Mouse (Mus musculus): ENCODE results near the gene Stambpl1. TPM values are rescaled to one million over a fixed set of nuclear protein-coding genes. Genes with fewer than 3 reads are reported as not detected.

Stambpl1 gene
- polyA plus RNA-seq, 1 experiment from 2014 or later, result 11.9 TPM

DNA sequence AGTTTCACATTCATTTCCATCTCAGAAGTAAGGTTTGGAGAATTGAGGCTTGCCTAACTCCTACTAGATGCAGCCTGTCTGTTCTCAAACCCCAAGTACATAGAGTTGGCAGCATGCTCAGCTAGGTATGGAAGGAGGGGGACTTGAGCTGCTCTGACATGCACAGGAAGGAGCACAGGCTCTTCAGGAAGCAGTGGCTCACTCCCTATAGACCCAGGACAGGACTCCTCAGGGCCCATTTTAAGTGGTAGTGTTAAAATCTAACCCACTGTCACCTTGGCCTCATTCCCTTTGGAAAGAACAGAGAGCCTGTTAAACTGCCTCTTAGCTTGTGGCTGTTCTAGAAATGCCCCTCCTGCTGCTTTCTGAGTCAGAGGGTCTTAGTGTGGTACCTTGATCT, 50.9 kb downstream of the Stambpl1 start:
- H3K27ac ChIP-seq (ENCODE audit: low read length), result no peak overlapping the region
- H3K9me3 ChIP-seq (ENCODE audit: control insufficient read depth, low read length), result no peaks in the 10 kb centered on the region
- no peaks in the 10 kb centered on the region for H3K27me3 ChIP-seq (ENCODE audit: control insufficient read depth, insufficient read depth, low read depth, low read length)
- no peak overlapping the region for H3K9ac ChIP-seq (ENCODE audit: low read length)
- no peak for ATAC-seq (ENCODE audit: low read depth)
- H3K4me2 ChIP-seq (ENCODE audit: low read depth, low read length), result no peak overlapping the region
- H3K36me3 ChIP-seq (ENCODE audit: control insufficient read depth, insufficient read depth, low read length), result peaks cover 7% of the 10 kb centered on the region; the same call in 1 of the 2 replicates
- no peak overlapping the region for H3K4me3 ChIP-seq (ENCODE audit: low read length)
- no peaks in the 10 kb centered on the region for H3K4me1 ChIP-seq (replicated peaks; ENCODE audit: control insufficient read depth, insufficient read depth, low read length)

DNA sequence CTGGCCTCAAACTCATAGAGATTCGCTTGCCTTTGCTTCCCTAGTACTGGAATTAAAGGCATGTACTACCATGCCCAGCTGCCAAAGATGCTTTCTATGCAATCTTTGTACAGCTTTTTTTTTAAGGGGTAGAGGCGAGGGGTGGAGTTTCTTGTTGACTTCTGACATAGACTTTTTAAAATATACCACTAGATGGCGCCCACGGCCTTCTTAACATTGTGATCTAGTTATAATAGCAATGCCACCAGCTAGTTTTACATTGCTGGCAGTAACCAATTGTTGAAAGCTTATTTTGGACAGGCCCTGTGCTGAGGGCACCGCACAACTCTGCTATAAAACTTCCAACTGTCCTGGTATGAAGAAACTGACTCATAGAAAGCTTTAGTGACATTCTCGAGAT, 52.0 kb downstream of the Stambpl1 start:
- Histone ChIP-seq H3K36me3 (ENCODE audit: control insufficient read depth, insufficient read depth, low read length) (peaks cover 7% of the 10 kb centered on the region; the same call in 1 of the 2 replicates), H3K9me3 (ENCODE audit: control insufficient read depth, low read length) (no peaks in the 10 kb centered on the region), H3K27me3 (ENCODE audit: control insufficient read depth, insufficient read depth, low read depth, low read length) (no peaks in the 10 kb centered on the region), H3K4me3 (ENCODE audit: low read length) (no peak overlapping the region), H3K4me2 (ENCODE audit: low read depth, low read length) (no peak overlapping the region), H3K9ac (ENCODE audit: low read length) (no peak overlapping the region), H3K4me1 (replicated peaks; ENCODE audit: control insufficient read depth, insufficient read depth, low read length) (no peaks in the 10 kb centered on the region), H3K27ac (ENCODE audit: low read length) (no peak overlapping the region)
- WGBS, result 9% methylated on average over 6 of the region's 6 CpGs
- ATAC-seq (ENCODE audit: low read depth), result peak; percentile 63; the same call in 1 of the 2 replicates

DNA sequence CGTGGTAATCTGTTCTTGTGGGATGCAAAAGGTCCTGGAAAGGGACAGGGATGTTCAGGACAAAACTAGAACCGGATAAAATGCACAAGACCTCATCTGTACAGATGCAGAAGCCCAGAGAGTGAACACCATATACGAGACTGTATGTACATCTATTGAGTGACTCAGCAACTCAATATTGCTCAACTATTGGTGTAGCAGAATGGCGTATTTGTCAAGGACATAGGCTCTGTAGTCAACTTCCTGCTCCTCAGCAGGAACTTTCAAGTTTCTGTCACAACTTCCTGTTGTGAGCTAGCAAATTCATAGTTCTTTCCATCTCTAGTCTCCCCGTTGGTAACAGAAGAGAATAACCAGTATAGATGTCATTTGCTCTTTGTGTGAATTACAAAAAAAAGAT, 56.5 kb downstream of the Stambpl1 start:
- Histone ChIP-seq H3K36me3 (ENCODE audit: control insufficient read depth, insufficient read depth, low read length) (peaks cover 1% of the 10 kb centered on the region; the same call in 1 of the 2 replicates), H3K9me3 (ENCODE audit: control insufficient read depth, low read length) (no peaks in the 10 kb centered on the region), H3K4me2 (ENCODE audit: low read depth, low read length) (no peak overlapping the region), H3K27me3 (ENCODE audit: control insufficient read depth, insufficient read depth, low read depth, low read length) (no peaks in the 10 kb centered on the region), H3K27ac (ENCODE audit: low read length) (no peak overlapping the region), H3K4me1 (replicated peaks; ENCODE audit: control insufficient read depth, insufficient read depth, low read length) (no peaks in the 10 kb centered on the region; the same call in none of the 2 replicates), H3K4me3 (ENCODE audit: low read length) (no peak overlapping the region), H3K9ac (ENCODE audit: low read length) (no peak overlapping the region)
- no peak for ATAC-seq (ENCODE audit: low read depth)
- WGBS, result 65% methylated on average over 5 of the region's 5 CpGs

DNA sequence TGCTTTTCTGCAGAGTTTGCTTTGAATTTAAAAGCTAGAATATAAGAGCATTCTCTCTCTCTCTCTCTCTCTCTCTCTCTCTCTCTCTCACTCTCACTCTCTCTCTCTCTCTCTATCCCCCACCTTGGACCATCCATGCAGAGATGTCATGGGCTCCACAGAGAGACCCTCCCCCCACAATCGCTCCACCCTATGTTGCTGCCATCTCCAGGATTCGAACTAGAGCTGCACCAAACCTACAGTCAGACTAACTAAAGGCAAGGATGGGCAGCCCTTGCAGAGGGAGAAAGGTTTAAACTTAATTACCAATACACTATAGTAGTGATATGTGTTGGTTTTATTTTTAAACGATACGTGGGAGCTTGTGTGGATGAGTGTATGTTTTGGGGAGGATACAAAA, 58.6 kb downstream of the Stambpl1 start:
- Histone ChIP-seq H3K27ac (ENCODE audit: low read length) (no peak overlapping the region), H3K9ac (ENCODE audit: low read length) (no peak overlapping the region), H3K36me3 (ENCODE audit: control insufficient read depth, insufficient read depth, low read length) (no peaks in the 10 kb centered on the region), H3K4me2 (ENCODE audit: low read depth, low read length) (no peak overlapping the region), H3K9me3 (ENCODE audit: control insufficient read depth, low read length) (no peaks in the 10 kb centered on the region), H3K4me1 (replicated peaks; ENCODE audit: control insufficient read depth, insufficient read depth, low read length) (no peaks in the 10 kb centered on the region; the same call in none of the 2 replicates), H3K4me3 (ENCODE audit: low read length) (no peak overlapping the region), H3K27me3 (ENCODE audit: control insufficient read depth, insufficient read depth, low read depth, low read length) (no peaks in the 10 kb centered on the region)
- no peak for ATAC-seq (ENCODE audit: low read depth)
- 89% methylated on average over 4 of the region's 4 CpGs for WGBS

DNA sequence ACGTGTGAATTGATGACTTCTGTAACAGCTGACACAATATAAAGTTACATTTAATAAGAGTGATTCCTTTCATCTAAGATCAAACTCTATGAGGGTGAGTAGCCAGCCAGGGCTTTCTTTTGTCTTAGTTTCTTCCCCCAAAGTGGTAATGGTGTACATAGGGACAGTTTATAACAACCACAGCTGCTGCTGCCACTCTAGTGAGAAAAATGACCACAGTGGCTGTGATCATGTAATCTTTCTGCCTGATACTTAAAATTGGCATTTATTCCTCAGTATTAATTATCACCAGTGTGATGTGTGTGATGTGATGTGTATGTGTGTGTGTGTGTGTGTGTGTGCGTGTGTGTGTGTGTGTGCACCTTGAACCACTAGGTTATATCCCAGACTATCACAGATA, 59.9 kb downstream of the Stambpl1 start:
- Histone ChIP-seq H3K4me2 (ENCODE audit: low read depth, low read length) (peak overlapping the region; percentile 13; the same call in 1 of the 2 replicates), H3K36me3 (ENCODE audit: control insufficient read depth, insufficient read depth, low read length) (no peaks in the 10 kb centered on the region), H3K4me3 (ENCODE audit: low read length) (no peak overlapping the region), H3K9ac (ENCODE audit: low read length) (no peak overlapping the region), H3K4me1 (replicated peaks; ENCODE audit: control insufficient read depth, insufficient read depth, low read length) (peaks cover 3% of the 10 kb centered on the region), H3K27me3 (ENCODE audit: control insufficient read depth, insufficient read depth, low read depth, low read length) (no peaks in the 10 kb centered on the region), H3K27ac (ENCODE audit: low read length) (no peak overlapping the region), H3K9me3 (ENCODE audit: control insufficient read depth, low read length) (no peaks in the 10 kb centered on the region)
- 66% methylated on average over 2 of the region's 2 CpGs for WGBS
- ATAC-seq (ENCODE audit: low read depth), result no peak

DNA sequence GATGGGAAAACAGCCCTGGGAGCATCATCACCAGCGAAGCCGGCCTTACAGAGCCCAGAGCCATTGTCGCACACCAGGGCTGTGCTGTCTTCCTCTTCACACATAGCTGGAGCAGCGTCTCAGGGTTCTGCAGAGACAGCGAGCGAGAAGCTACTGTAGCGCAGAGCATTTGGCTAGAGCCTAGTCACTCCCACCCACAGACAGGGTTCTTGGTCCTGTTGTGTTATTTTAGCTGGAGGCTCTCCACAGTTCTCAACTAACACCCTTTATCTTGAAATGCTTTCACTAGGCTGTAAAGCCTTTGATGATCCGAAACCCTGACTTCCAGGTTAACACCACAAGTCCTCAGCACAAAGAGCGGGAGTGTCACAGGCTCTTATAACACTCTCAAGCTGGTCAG, 60.4 kb downstream of the Stambpl1 start:
- peak overlapping the region; percentile 8; the same call in 1 of the 2 replicates for H3K4me3 ChIP-seq (ENCODE audit: low read length)
- H3K4me1 ChIP-seq (replicated peaks; ENCODE audit: control insufficient read depth, insufficient read depth, low read length), result peaks cover 3% of the 10 kb centered on the region
- H3K27me3 ChIP-seq (ENCODE audit: control insufficient read depth, insufficient read depth, low read depth, low read length), result no peaks in the 10 kb centered on the region
- H3K27ac ChIP-seq (ENCODE audit: low read length), result no peak overlapping the region
- peak overlapping the region; percentile 13; the same call in 1 of the 2 replicates for H3K4me2 ChIP-seq (ENCODE audit: low read depth, low read length)
- ATAC-seq (ENCODE audit: low read depth), result no peak
- 0 out of 2 replicates have a peak overlapping the region, but pooled peaks have one; percentile 5 for H3K9ac ChIP-seq (ENCODE audit: low read length)
- no peaks in the 10 kb centered on the region for H3K36me3 ChIP-seq (ENCODE audit: control insufficient read depth, insufficient read depth, low read length)
- H3K9me3 ChIP-seq (ENCODE audit: control insufficient read depth, low read length), result no peaks in the 10 kb centered on the region
- WGBS, result 46% methylated on average over 9 of the region's 9 CpGs

DNA sequence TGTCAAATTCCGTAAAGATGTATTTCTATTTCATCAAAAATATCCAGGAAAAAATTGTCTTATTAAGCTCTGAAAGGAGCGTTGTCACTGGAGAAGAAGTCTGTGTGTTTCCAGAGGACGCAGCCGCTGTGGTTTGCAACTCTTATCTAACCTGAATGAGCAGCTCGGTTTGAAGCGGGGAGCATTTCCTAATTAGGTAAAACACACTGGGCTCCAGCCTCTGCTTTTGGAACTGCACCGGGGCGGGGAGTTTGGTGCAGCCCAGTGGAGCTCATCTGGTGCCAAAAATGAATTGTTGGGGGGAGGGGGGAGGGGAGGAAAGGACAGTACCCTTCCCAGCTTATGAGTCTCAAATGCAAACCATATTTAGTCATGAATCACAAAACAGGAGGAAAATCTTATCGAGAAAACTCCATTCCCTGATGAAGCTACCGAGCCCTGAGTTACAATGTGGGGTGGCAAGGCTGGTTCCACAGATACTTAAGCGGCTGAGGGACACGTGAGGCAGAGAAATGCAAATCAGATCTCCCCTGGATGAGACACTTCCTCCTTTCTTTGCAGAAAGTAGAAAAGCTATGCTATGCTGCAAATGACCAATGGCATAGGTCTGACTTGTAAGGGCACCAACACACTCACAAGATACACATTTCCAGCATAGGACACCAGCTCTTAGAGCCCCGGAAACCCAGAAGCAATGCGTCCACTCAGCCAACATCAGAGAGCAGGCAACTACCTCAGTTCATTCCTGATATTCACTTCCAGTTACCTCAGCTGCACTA, 62.3 kb downstream of the Stambpl1 start:
- 25% methylated on average over 14 of the region's 14 CpGs for WGBS
- Histone ChIP-seq H3K4me1 (replicated peaks; ENCODE audit: control insufficient read depth, insufficient read depth, low read length) (peaks cover 3% of the 10 kb centered on the region), H3K9me3 (ENCODE audit: control insufficient read depth, low read length) (no peaks in the 10 kb centered on the region), H3K4me2 (ENCODE audit: low read depth, low read length) (peak overlapping the region; percentile 24), H3K27ac (ENCODE audit: low read length) (peak overlapping the region; percentile 91), H3K9ac (ENCODE audit: low read length) (peak overlapping the region; percentile 67), H3K36me3 (ENCODE audit: control insufficient read depth, insufficient read depth, low read length) (no peaks in the 10 kb centered on the region), H3K4me3 (ENCODE audit: low read length) (peak overlapping the region; percentile 54), H3K27me3 (ENCODE audit: control insufficient read depth, insufficient read depth, low read depth, low read length) (no peaks in the 10 kb centered on the region)
- peak; percentile 37; the same call in 1 of the 2 replicates for ATAC-seq (ENCODE audit: low read depth)

DNA sequence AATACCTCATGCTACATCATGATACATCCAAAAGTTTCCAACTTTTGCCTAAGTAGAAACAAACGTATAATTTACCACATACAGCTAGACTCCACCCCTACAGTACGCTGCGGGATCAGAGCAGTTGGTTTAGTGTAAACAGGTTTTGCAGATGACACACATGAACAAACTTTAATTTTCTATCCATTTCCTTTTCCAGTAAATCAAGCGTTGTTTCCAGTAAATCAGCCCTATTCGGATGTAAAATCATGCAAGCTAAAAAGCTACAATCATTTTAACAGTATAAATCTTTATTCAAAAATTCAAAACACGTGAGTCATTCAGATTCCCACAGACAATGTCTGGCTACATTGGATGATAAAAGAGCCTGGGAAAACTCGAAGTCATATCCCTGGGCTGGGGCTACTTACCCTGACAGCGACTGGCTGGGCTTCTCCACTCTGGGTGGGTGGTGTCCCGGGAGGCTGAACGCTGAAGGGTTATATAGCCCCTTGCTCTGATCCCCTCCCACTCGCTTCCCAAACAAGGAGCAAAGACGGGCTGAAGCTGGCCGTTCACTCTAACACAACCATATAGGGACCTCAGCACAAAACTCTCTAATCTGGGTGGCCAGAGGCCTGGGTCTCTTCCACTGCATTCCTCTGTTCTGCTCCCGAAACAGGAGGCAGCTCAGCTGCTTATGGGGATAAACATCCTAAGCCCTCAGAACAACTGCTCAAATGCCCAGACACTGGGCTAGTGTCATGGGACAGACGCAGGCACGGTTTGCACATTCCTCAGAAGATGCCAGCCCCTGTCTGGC, 63.1 kb downstream of the Stambpl1 start, which contains the start of gene Acta2:
Gene Acta2, minus strand, starts transcription at position 711 of the 802 bp plus-strand sequence.
- Histone ChIP-seq H3K9ac (ENCODE audit: low read length) (peak within 1 kb of the TSS; percentile 67), H3K9me3 (ENCODE audit: control insufficient read depth, low read length) (no peaks in the 10 kb centered on the region)
- peak; percentile 93 for ATAC-seq (ENCODE audit: low read depth)

DNA sequence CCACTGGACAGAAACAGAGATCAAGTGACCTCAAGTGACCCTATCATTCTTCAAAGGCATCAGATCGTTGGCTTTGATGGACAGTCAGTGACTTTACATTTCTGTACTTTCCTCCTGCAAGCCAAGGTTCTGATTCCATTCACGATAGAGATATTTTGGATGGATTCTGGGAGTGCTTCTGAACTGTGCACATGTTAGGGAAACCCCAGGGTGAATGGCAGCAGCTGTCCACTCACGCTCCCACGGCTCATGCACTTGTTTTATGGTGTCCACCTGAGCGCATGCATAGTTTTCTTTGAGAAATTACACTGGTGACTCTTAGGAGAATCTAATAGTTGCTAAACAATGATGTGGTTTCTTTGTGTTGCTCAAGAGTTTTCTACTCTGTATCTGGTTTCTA, 64.1 kb downstream of the Stambpl1 start:
- Histone ChIP-seq H3K4me3 (ENCODE audit: low read length) (no peak overlapping the region), H3K36me3 (ENCODE audit: control insufficient read depth, insufficient read depth, low read length) (no peaks in the 10 kb centered on the region), H3K9me3 (ENCODE audit: control insufficient read depth, low read length) (no peaks in the 10 kb centered on the region), H3K27me3 (ENCODE audit: control insufficient read depth, insufficient read depth, low read depth, low read length) (no peaks in the 10 kb centered on the region), H3K27ac (ENCODE audit: low read length) (peak overlapping the region; percentile 91), H3K4me2 (ENCODE audit: low read depth, low read length) (no peak overlapping the region), H3K4me1 (replicated peaks; ENCODE audit: control insufficient read depth, insufficient read depth, low read length) (peaks cover 3% of the 10 kb centered on the region), H3K9ac (ENCODE audit: low read length) (no peak overlapping the region)
- 77% methylated on average over 5 of the region's 5 CpGs for WGBS
- ATAC-seq (ENCODE audit: low read depth), result no peak

More for the DNA sequence above, 63.1 kb downstream of the Stambpl1 start, which contains the start of gene Acta2:
- Histone ChIP-seq H3K4me2 (ENCODE audit: low read depth, low read length) (peak within 1 kb of the TSS; percentile 24), H3K27me3 (ENCODE audit: control insufficient read depth, insufficient read depth, low read depth, low read length) (no peaks in the 10 kb centered on the region), H3K4me1 (replicated peaks; ENCODE audit: control insufficient read depth, insufficient read depth, low read length) (peaks cover 3% of the 10 kb centered on the region), H3K36me3 (ENCODE audit: control insufficient read depth, insufficient read depth, low read length) (no peaks in the 10 kb centered on the region), H3K27ac (ENCODE audit: low read length) (peak within 1 kb of the TSS; percentile 91), H3K4me3 (ENCODE audit: low read length) (peak within 1 kb of the TSS; percentile 54)
- WGBS, result 29% methylated on average over 16 of the region's 16 CpGs

All from lung, embryonic 16.5 days (tissue).